Comparison of ENCODE assay signal across 20 mouse cellular contexts in genomic region chr3:34808833-34809232, GRCm38 (mm10).
"Had no signal": no experiment of that assay in that cellular context is flagged by ENCODE, and none has a peak within 500 bp of the region (broad histone marks: within the 10 kb centered on the region; RNA-seq: fewer than 3 reads in every experiment).

No protein-coding gene starts in this region.

- H3K36me3 ChIP-seq: limb, embryonic 12.5 days; limb, embryonic 15.5 days; liver, embryonic 15.5 days; lung, embryonic 15.5 days; midbrain, embryonic 10.5 days; midbrain, embryonic 13.5 days; neural tube, embryonic 13.5 days had no signal

- H3K27me3 ChIP-seq: midbrain, embryonic 13.5 days had no signal

- H3K4me2 ChIP-seq: limb, embryonic 15.5 days; liver, embryonic 11.5 days; liver, embryonic 15.5 days; lung, embryonic 15.5 days; midbrain, embryonic 13.5 days; neural tube, embryonic 13.5 days had no signal

- ATAC-seq: midbrain, embryonic 13.5 days; midbrain, embryonic 16.5 days had no signal

- H3K4me1 ChIP-seq: liver, embryonic 15.5 days; lung, embryonic 15.5 days had no signal

- H3K9ac ChIP-seq: limb, embryonic 12.5 days; limb, embryonic 15.5 days; liver, embryonic 15.5 days; lung, embryonic 15.5 days; midbrain, embryonic 13.5 days; neural tube, embryonic 13.5 days had no signal

- H3K9me3 ChIP-seq: limb, embryonic 12.5 days; limb, embryonic 15.5 days; liver, embryonic 15.5 days; lung, embryonic 15.5 days; midbrain, embryonic 10.5 days; midbrain, embryonic 13.5 days; neural tube, embryonic 13.5 days had no signal

- DNase-seq: kidney, adult 18-20 months; kidney, adult 9 months; kidney, postnatal 14 days; kidney, postnatal 4 days; left cerebral cortex, postnatal 4 days; lung, adult 18-20 months; lung, postnatal 14 days; thymus, adult 18-20 months; thymus, postnatal 36 days had no signal

- H3K4me3 ChIP-seq: limb, embryonic 12.5 days; limb, embryonic 15.5 days; liver, embryonic 15.5 days; lung, embryonic 15.5 days; midbrain, embryonic 10.5 days; midbrain, embryonic 13.5 days; myocyte; neural tube, embryonic 13.5 days had no signal

- H3K27ac ChIP-seq: limb, embryonic 12.5 days; limb, embryonic 15.5 days; liver, embryonic 15.5 days; lung, embryonic 15.5 days; macrophage; midbrain, embryonic 10.5 days; midbrain, embryonic 13.5 days; neural tube, embryonic 13.5 days had no signal
